Mouse (Mus musculus): ENCODE measurements around the gene Tm9sf4.

DNA sequence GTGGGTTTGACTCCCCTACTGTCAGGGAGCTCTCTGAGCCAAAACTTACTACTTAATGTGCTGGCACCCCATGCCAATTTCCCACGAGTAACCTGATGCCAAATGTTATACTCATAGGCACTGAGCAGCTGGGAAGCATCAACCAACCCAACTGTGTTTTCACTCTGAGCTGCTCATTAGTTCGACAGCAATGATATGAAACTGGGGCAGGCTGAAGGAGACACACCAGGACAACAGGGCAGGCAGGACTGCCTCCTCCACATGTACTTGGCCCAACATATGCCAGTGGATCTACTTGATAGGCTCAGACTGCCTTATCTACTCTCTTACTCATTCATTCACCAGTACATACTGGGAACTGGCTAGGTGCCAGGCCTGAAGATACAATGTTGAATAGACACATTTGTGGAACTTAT lies 25.1 kb downstream of the Tm9sf4 start:
- TF ChIP-seq CTCF (IDR thresholded peaks at IDR 0.05; ENCODE audit: control insufficient read depth, insufficient read depth, low read length) (no peak), POLR2A (IDR thresholded peaks at IDR 0.05; ENCODE audit: borderline replicate concordance, control insufficient read depth, low read depth, low read length) (no peak)
